Mouse (Mus musculus) MEL (cell line): ENCODE results near the gene Adamtsl3.

ENCODE experiments used
- BHLHE40 ChIP-seq: IDR thresholded peaks from 2 replicates; pipeline ENCODE4 v1.6.1; 2012; ENCODE audit warnings: low read depth, mild to moderate bottlenecking, inconsistent platforms, low read length, improper control_type of control experiment, borderline replicate concordance
- CTCF ChIP-seq, 3 experiments: IDR thresholded peaks in 2 of 3; conservative IDR thresholded peaks in 1 of 3; 2 replicates each; pipeline ENCODE4 v1.5.1; 2011 to 2012; ENCODE audit warnings: low read length in 3 of 3, low read depth in 2 of 3, mild to moderate bottlenecking in 2 of 3, improper control_type of control experiment in 1 of 3, inconsistent platforms in 1 of 3, mixed read lengths in 1 of 3, moderate library complexity in 1 of 3; ENCODE audit not compliant: control insufficient read depth in 1 of 3, insufficient read depth in 1 of 3, poor library complexity in 1 of 3, severe bottlenecking in 1 of 3
- ELF1 ChIP-seq: IDR thresholded peaks from 2 replicates; pipeline ENCODE4 v1.6.1; 2014; ENCODE audit warnings: low read depth, mild to moderate bottlenecking, inconsistent platforms, low read length, improper control_type of control experiment, moderate library complexity
- RCOR1 ChIP-seq: IDR thresholded peaks from 2 replicates; pipeline ENCODE4 v1.6.1; 2012; ENCODE audit warnings: low read depth, mild to moderate bottlenecking, inconsistent platforms, low read length, improper control_type of control experiment
- USF2 ChIP-seq, 2 experiments: IDR thresholded peaks; 2 replicates each; pipeline ENCODE4 v1.6.1; 2011 to 2012; ENCODE audit warnings: improper control_type of control experiment in 2 of 2, low read length in 2 of 2, borderline replicate concordance in 1 of 2, inconsistent platforms in 1 of 2, low read depth in 1 of 2, mild to moderate bottlenecking in 1 of 2; ENCODE audit not compliant: insufficient read depth in 1 of 2
- ZMIZ1 ChIP-seq: IDR thresholded peaks from 2 replicates; pipeline ENCODE4 v1.6.1; 2012; ENCODE audit warnings: low read depth, mild to moderate bottlenecking, inconsistent platforms, low read length, improper control_type of control experiment, moderate library complexity

- TF ChIP-seq CTCF (IDR thresholded peaks at IDR 0.05 in 2 of 3, conservative IDR thresholded peaks at IDR 0.05 in 1 of 3; ENCODE audit: control insufficient read depth in 1 of 3, insufficient read depth in 1 of 3, low read depth in 2 of 3, low read length in 3 of 3, poor library complexity in 1 of 3, severe bottlenecking in 1 of 3): no peak
- no peak for TF ChIP-seq ZMIZ1
- TF ChIP-seq ELF1: no peak
- no peak for TF ChIP-seq BHLHE40
- no peak for TF ChIP-seq RCOR1
- TF ChIP-seq USF2 (IDR thresholded peaks at IDR 0.05; ENCODE audit: borderline replicate concordance in 1 of 2, insufficient read depth in 1 of 2, low read depth in 1 of 2, low read length in 2 of 2): no peak
Measured at GRCm38 (mm10) chr7:82557111-82557510, 221.6 kb downstream of the Adamtsl3 start.
